In genomic region chr9:118710625-118711024, GRCm38 (mm10) we compare ENCODE assay signal across 18 mouse cellular contexts.
DNase-seq lines count a peak whose midpoint lies in the region; ATAC-seq and TF ChIP-seq lines count a peak whose summit lies in the region.
"Had no signal": no experiment of that assay in that cellular context is flagged by ENCODE, and none has a peak within 500 bp of the region (broad histone marks: within the 10 kb centered on the region; RNA-seq: fewer than 3 reads in every experiment).

No protein-coding gene starts in this region.

- H3K4me1 ChIP-seq in kidney, adult 2 months (ENCODE audit: control insufficient read depth, insufficient read depth, low read length): no peaks in the 10 kb centered on the region; the same call in 1 of the 2 replicates
- H3K4me1 ChIP-seq in kidney, embryonic 16.5 days (ENCODE audit: insufficient read depth, low read length): peaks cover 27% of the 10 kb centered on the region
- H3K4me1 ChIP-seq in limb, embryonic 10.5 days: peaks cover 42% of the 10 kb centered on the region
- peaks cover 12% of the 10 kb centered on the region for H3K4me1 ChIP-seq in forebrain, embryonic 15.5 days
- H3K4me1 ChIP-seq: hindbrain, embryonic 15.5 days; midbrain, embryonic 13.5 days had no signal

- H3K27ac ChIP-seq in kidney, adult 2 months (ENCODE audit: insufficient read depth, low read depth, low read length): no peak overlapping the region
- no peak overlapping the region for H3K27ac ChIP-seq in kidney, embryonic 16.5 days (ENCODE audit: low read length)
- H3K27ac ChIP-seq in limb, embryonic 10.5 days: peak overlapping the region; percentile 74
- no peak overlapping the region for H3K27ac ChIP-seq in forebrain, embryonic 15.5 days (replicated peaks)
- H3K27ac ChIP-seq: embryonic facial prominence, embryonic 12.5 days; hindbrain, embryonic 15.5 days; midbrain, embryonic 13.5 days; stomach, postnatal 0 days had no signal

- H3K27me3 ChIP-seq in kidney, adult 2 months (replicated peaks; ENCODE audit: control insufficient read depth, insufficient read depth, low read length): no peaks in the 10 kb centered on the region
- no peaks in the 10 kb centered on the region for H3K27me3 ChIP-seq in kidney, embryonic 16.5 days (ENCODE audit: insufficient read depth, low read length)
- no peaks in the 10 kb centered on the region for H3K27me3 ChIP-seq in limb, embryonic 10.5 days (ENCODE audit: low read depth, poor library complexity, severe bottlenecking)
- no peaks in the 10 kb centered on the region for H3K27me3 ChIP-seq in forebrain, embryonic 15.5 days
- H3K27me3 ChIP-seq: embryonic facial prominence, embryonic 12.5 days; hindbrain, embryonic 15.5 days; midbrain, embryonic 13.5 days had no signal

- H3K9me3 ChIP-seq in kidney, embryonic 16.5 days (ENCODE audit: low read length): peaks cover 3% of the 10 kb centered on the region; the same call in 1 of the 2 replicates
- no peaks in the 10 kb centered on the region for H3K9me3 ChIP-seq in limb, embryonic 10.5 days (replicated peaks)
- no peaks in the 10 kb centered on the region for H3K9me3 ChIP-seq in forebrain, embryonic 15.5 days
- H3K9me3 ChIP-seq: embryonic facial prominence, embryonic 12.5 days; hindbrain, embryonic 15.5 days; midbrain, embryonic 13.5 days had no signal

- DNase-seq in kidney, adult 2 months: peak; percentile 18
- DNase-seq in kidney, postnatal 14 days: peak; percentile 44
- no peak for DNase-seq in limb, embryonic 10.5 days (ENCODE audit: low spot score)
- peak; percentile 77 for DNase-seq in thymus, postnatal 4 days
- DNase-seq in cerebellum, adult 11-12 months: no peak
- DNase-seq: adrenal gland, adult 8-10 months; B cell, adult 2 months; cerebellum, adult 18-20 months; cerebellum, postnatal 14 days had no signal

- no peak for TF ChIP-seq POLR2A in kidney, adult 2 months (IDR thresholded peaks at IDR 0.05; ENCODE audit: low read depth, low read length)

- 41% methylated on average over 9 of the region's 9 CpGs for WGBS in kidney, adult 2 months
- 38% methylated on average over 9 of the region's 9 CpGs for WGBS in kidney, embryonic 16.5 days
- WGBS in limb, embryonic 10.5 days: 56% methylated on average over 9 of the region's 9 CpGs
- 76% methylated on average over 9 of the region's 9 CpGs for WGBS in forebrain, embryonic 15.5 days

- no peak overlapping the region for H3K4me3 ChIP-seq in kidney, adult 2 months (ENCODE audit: insufficient read depth, low read depth, low read length)
- no peak overlapping the region for H3K4me3 ChIP-seq in kidney, embryonic 16.5 days (ENCODE audit: low read length)
- H3K4me3 ChIP-seq in limb, embryonic 10.5 days: no peak overlapping the region
- no peak overlapping the region for H3K4me3 ChIP-seq in forebrain, embryonic 15.5 days
- H3K4me3 ChIP-seq: embryonic facial prominence, embryonic 12.5 days; hindbrain, embryonic 15.5 days; midbrain, embryonic 13.5 days had no signal

- TF ChIP-seq CTCF in kidney, adult 2 months (conservative IDR thresholded peaks at IDR 0.05; ENCODE audit: insufficient read depth, insufficient read length, low read depth, low read length): no peak

- H3K9ac ChIP-seq in kidney, embryonic 16.5 days (replicated peaks; ENCODE audit: low read length): no peak overlapping the region
- H3K9ac ChIP-seq in forebrain, embryonic 15.5 days (replicated peaks): no peak overlapping the region
- H3K9ac ChIP-seq: embryonic facial prominence, embryonic 12.5 days; hindbrain, embryonic 15.5 days; midbrain, embryonic 13.5 days had no signal

- no peaks in the 10 kb centered on the region for H3K36me3 ChIP-seq in kidney, adult 2 months (ENCODE audit: control insufficient read depth, insufficient read depth, low read length)
- H3K36me3 ChIP-seq in kidney, embryonic 16.5 days (ENCODE audit: insufficient read depth, low read length): peaks cover 15% of the 10 kb centered on the region
- H3K36me3 ChIP-seq in limb, embryonic 10.5 days: peaks cover 44% of the 10 kb centered on the region
- H3K36me3 ChIP-seq in forebrain, embryonic 15.5 days: no peaks in the 10 kb centered on the region
- H3K36me3 ChIP-seq: hindbrain, embryonic 15.5 days; midbrain, embryonic 13.5 days had no signal

- H3K4me2 ChIP-seq in kidney, embryonic 16.5 days (replicated peaks; ENCODE audit: low read depth, low read length): no peak overlapping the region
- no peak overlapping the region for H3K4me2 ChIP-seq in forebrain, embryonic 15.5 days (replicated peaks)
- H3K4me2 ChIP-seq: embryonic facial prominence, embryonic 12.5 days; heart, embryonic 11.5 days; hindbrain, embryonic 15.5 days; midbrain, embryonic 13.5 days had no signal

- ATAC-seq in kidney, embryonic 16.5 days (ENCODE audit: low FRiP score, low TSS enrichment): no peak
- ATAC-seq in forebrain, embryonic 15.5 days (replicated peaks): no peak
- ATAC-seq: activated CD4-positive, CD25-positive, alpha-beta regulatory T cell, adult 4 months; lung, postnatal 0 days; midbrain, embryonic 13.5 days had no signal

Comparison
In these comparisons a context has a peak if more than half of its experiments do, and no peak if none do; other contexts are left out.
1. DNase-seq: peak in kidney, adult 2 months (single experiment), kidney, postnatal 14 days (single experiment) and thymus, postnatal 4 days (single experiment); none in limb, embryonic 10.5 days (single experiment) and cerebellum, adult 11-12 months (single experiment).